Mouse (Mus musculus): ENCODE data around the gene Acer3.

DNA sequence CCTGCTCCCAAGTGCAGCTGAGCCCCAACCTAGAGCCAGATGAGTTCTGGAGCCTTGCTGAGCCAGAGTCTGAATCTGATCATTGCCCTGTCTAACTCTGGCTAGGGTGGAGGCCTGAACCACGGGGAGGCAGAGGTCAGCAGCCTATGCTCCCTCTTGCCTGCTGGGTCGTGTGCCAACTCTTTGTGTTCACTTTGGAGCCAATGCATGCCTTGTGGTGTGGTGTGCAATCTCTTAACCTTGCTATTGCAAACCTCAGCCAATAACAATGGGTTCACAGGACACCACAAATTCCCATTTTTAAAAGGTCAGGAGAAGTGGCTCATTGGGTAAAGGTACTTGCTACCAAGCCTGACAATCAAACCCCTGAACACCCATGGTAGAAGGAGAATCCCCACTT lies 4.4 kb downstream of the Acer3 start:
- TF ChIP-seq CTCF (IDR thresholded peaks at IDR 0.05 in 2 of 3, conservative IDR thresholded peaks at IDR 0.05 in 1 of 3; ENCODE audit: control insufficient read depth in 1 of 3, insufficient read depth in 1 of 3, low read depth in 2 of 3, low read length in 3 of 3, poor library complexity in 1 of 3, severe bottlenecking in 1 of 3) (no peak), USF1 (IDR thresholded peaks at IDR 0.05; ENCODE audit: low read depth, low read length) (no peak), MAZ (IDR thresholded peaks at IDR 0.05; ENCODE audit: low read depth, low read length) (no peak), EP300 (IDR thresholded peaks at IDR 0.05; ENCODE audit: low read depth in 1 of 2, low read length in 2 of 2) (no peak), POLR2A (IDR thresholded peaks at IDR 0.05; ENCODE audit: control insufficient read depth in 1 of 2, insufficient read depth in 1 of 2, low read depth in 1 of 2, low read length in 2 of 2, poor library complexity in 1 of 2) (no peak)

Data from MEL (cell line).